ENCODE assay signal across 12 mouse cellular contexts in genomic region chr11:7279891-7280290, GRCm38 (mm10).
DNase-seq lines count a peak whose midpoint lies in the region.
"Had no signal": no experiment of that assay in that cellular context is flagged by ENCODE, and none has a peak within 500 bp of the region (broad histone marks: within the 10 kb centered on the region; RNA-seq: fewer than 3 reads in every experiment).

No protein-coding gene starts in this region.

- intact Hi-C loops in heart, postnatal 25 days (cut with DNase I), result loop anchor here (5.0 kb wide), 1 partner anchor 287 kb away; no protein-coding TSS in a partner anchor

- peak; percentile 4 for DNase-seq in cerebellum, adult 8-10 months
- no peak for DNase-seq in cerebellum, adult 11-12 months
- DNase-seq in kidney, adult 9 months, result peak; percentile 26
- DNase-seq in kidney, postnatal 14 days, result no peak
- peak; percentile 11 for DNase-seq in retina, postnatal 1 day
- no peak for DNase-seq in retina, embryonic 14.5 days (ENCODE audit: low spot score)
- DNase-seq in layer of hippocampus, adult 11-12 months (ENCODE audit: low spot score), result no peak
- DNase-seq in heart, postnatal 25 days (ENCODE audit: low spot score), result no peak
- DNase-seq: heart, postnatal 4 days; layer of hippocampus, adult 9-11 months; liver, embryonic 13.5 days; thymus, postnatal 14 days had no signal

Comparison
In these comparisons a context has a peak if more than half of its experiments do, and no peak if none do; other contexts are left out.
1. DNase-seq: peak in cerebellum, adult 8-10 months (single experiment), kidney, adult 9 months (single experiment) and retina, postnatal 1 day (single experiment); none in cerebellum, adult 11-12 months (single experiment), kidney, postnatal 14 days (single experiment), retina, embryonic 14.5 days (single experiment), layer of hippocampus, adult 11-12 months (single experiment) and heart, postnatal 25 days (single experiment).